Mouse (Mus musculus): Measurements from ENCODE around the gene Xdh.

DNA sequence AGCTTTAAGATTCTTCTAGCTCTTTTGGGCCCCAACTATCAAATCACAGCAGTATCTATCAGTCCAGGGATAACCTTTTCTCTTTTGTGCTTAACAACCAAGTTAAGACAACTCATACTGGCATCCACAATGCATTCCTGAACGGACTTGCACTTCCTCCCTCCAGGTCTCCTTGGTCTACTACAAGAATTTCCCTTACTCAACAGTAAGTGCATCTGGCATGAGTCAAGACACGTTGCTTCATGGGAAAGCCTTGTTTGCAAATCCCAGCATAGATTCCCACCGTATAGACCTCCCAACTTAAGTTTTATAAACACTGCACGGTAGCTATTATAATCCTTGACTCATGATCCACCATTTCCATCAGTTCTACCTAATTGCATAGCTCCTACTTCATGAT, 16.4 kb downstream of the Xdh start:
- TF ChIP-seq POLR2A (IDR thresholded peaks at IDR 0.05; ENCODE audit: extremely low read depth, insufficient read depth, low read length) (no peak), CTCF (IDR thresholded peaks at IDR 0.05; ENCODE audit: low read depth, low read length) (no peak)

Data from liver, adult 2 months (tissue).